Mouse (Mus musculus): ENCODE measurements at regions not wholly inside any gene's neighbourhood (a gene's known extent, or its start where the extent isn't known, plus 50 kb on each side); places are given as distances from the start of the nearest gene placed in this dataset.

- no peak for DNase-seq
Measured at GRCm38 (mm10) chr14:76917139-76917929, 119.2 kb upstream of the Ccdc122 start.

GRCm38 (mm10) chr14:76913850-76914249, 122.7 kb upstream of the Ccdc122 start:
- DNase-seq: no peak

GRCm38 (mm10) chr14:76912301-76913001, 124.1 kb upstream of the Ccdc122 start:
- DNase-seq: no peak

GRCm38 (mm10) chr14:76911271-76911670, 125.3 kb upstream of the Ccdc122 start:
- DNase-seq: no peak

- no peak for DNase-seq
Measured at GRCm38 (mm10) chr14:76910186-76910585, 126.4 kb upstream of the Ccdc122 start.

GRCm38 (mm10) chr14:76907941-76908340, 128.6 kb upstream of the Ccdc122 start:
- no peak for DNase-seq

- no peak for DNase-seq
Measured at GRCm38 (mm10) chr14:76902962-76903757, 133.4 kb upstream of the Ccdc122 start.

- DNase-seq: no peak
Measured at GRCm38 (mm10) chr14:76901490-76901889, 135.1 kb upstream of the Ccdc122 start.

GRCm38 (mm10) chr14:76899331-76899730, 137.2 kb upstream of the Ccdc122 start:
- no peak for DNase-seq

GRCm38 (mm10) chr14:76887708-76888107, 148.9 kb upstream of the Ccdc122 start:
- no peak for DNase-seq

GRCm38 (mm10) chr14:76887201-76887600, 149.4 kb upstream of the Ccdc122 start:
- DNase-seq: no peak

- no peak for DNase-seq
Measured at GRCm38 (mm10) chr14:76883231-76883651, 153.3 kb upstream of the Ccdc122 start.

- no peak for DNase-seq
Measured at GRCm38 (mm10) chr14:76882711-76883171, 153.8 kb upstream of the Ccdc122 start.

GRCm38 (mm10) chr14:76880851-76881250, 155.7 kb upstream of the Ccdc122 start:
- DNase-seq: no peak

- no peak for DNase-seq
Measured at GRCm38 (mm10) chr14:76877306-76877705, 159.3 kb upstream of the Ccdc122 start.

GRCm38 (mm10) chr14:76876015-76876414, 160.6 kb upstream of the Ccdc122 start:
- DNase-seq: no peak

GRCm38 (mm10) chr14:76875266-76875900, 161.2 kb upstream of the Ccdc122 start:
- no peak for DNase-seq

GRCm38 (mm10) chr14:76874542-76875265, 161.9 kb upstream of the Ccdc122 start:
- no peak for DNase-seq

GRCm38 (mm10) chr14:76873684-76874083, 162.9 kb upstream of the Ccdc122 start:
- no peak for DNase-seq

GRCm38 (mm10) chr14:76872976-76873375, 163.6 kb upstream of the Ccdc122 start:
- no peak for DNase-seq

- DNase-seq: no peak
Measured at GRCm38 (mm10) chr14:76872510-76872909, 164.1 kb upstream of the Ccdc122 start.

GRCm38 (mm10) chr14:76868831-76869230, 167.7 kb upstream of the Ccdc122 start:
- DNase-seq: no peak
